Mouse (Mus musculus) cortical plate, adult 2 months (tissue): ENCODE results near the gene Tatdn2.

Source experiments
- CTCF ChIP-seq: fragments of 200-500 bp; IDR thresholded peaks from 2 replicates; pipeline ENCODE4 v1.5.1; 2011; ENCODE audit warnings: mild to moderate bottlenecking, control low read depth, low read length; ENCODE audit not compliant: insufficient read depth; ENCODE audit errors: extremely low read depth
- POLR2A ChIP-seq: fragments of 200-500 bp; IDR thresholded peaks from 2 replicates; pipeline ENCODE4 v1.6.1; 2011; ENCODE audit warnings: mild to moderate bottlenecking, low read length, control low read depth; ENCODE audit not compliant: insufficient read depth; ENCODE audit errors: extremely low read depth

DNA sequence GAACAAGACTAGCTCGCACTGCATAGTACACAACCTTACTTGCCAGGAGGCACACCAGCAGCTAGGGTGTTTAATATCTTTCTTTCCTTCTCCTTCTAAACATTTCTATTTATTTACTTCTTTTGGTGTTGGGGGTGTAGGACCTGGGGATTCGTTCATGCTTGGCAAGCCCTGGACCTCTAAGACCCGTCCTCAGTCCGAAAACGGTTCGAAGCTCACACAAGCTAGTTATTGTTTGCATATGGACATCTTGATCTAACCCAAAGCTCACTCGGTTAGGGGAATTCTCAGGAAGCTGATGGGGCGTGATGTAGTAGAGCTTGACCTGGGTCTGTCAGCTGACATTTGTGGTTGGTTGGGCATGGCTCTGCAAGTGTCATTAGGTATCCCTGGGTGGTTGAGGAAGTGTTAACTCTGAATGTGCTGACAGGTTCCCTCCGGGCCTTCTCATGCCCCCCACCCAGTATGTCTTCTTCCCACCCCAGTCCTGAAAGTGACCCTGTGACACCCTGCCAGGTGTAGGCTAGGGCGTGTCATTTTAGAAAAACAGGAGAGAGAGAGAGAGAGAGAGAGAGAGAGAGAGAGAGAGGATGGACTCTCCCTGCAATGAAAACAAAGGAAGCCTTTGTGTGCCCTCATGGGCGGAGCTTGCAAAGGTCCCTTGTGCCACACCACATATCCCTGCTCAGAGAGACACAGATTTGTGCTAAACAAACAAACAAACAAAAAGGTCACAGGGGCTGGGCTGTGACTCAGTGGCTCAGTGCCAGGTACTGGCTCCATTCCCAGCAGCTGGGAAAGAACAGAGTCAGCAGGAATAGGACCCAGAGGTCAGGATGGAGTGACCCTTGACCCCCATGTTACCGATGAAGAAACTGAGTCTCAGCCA, 35.3 kb upstream of the Tatdn2 start:
- no peak for TF ChIP-seq CTCF
- no peak for TF ChIP-seq POLR2A
